Mouse (Mus musculus) heart, adult 2 months (tissue): ENCODE data around the gene Mogat2. TPM values are rescaled to one million over a fixed set of nuclear protein-coding genes. Genes with fewer than 3 reads are reported as not detected.

Experiments
- DNase-seq, 2 experiments: peaks; one replicate each; pipeline ENCODE4 v3.0.0; 2021
- H3K27ac ChIP-seq: fragments of 200-600 bp; 2 replicates; pipeline ENCODE4 v1.8.1; 2022
- H3K27me3 ChIP-seq: fragments of 200-500 bp; 2 replicates; pipeline ENCODE4 v1.6.1; 2012; ENCODE audit warnings: mild to moderate bottlenecking, low read length, inconsistent platforms, mixed read lengths; ENCODE audit not compliant: control insufficient read depth, insufficient read depth
- H3K36me3 ChIP-seq: fragments of 200-500 bp; 2 replicates; pipeline ENCODE4 v1.6.1; 2012; ENCODE audit warnings: low read length, inconsistent platforms; ENCODE audit not compliant: control insufficient read depth, insufficient read depth
- H3K4me1 ChIP-seq: fragments of 200-500 bp; 2 replicates; pipeline ENCODE4 v1.6.1; 2011; ENCODE audit warnings: low read length; ENCODE audit not compliant: control insufficient read depth, insufficient read depth
- H3K4me3 ChIP-seq: fragments of 200-600 bp; 2 replicates; pipeline ENCODE4 v1.8.1; 2022
- H3K79me2 ChIP-seq: fragments of 200-500 bp; replicated peaks from 2 replicates; pipeline ENCODE4 v1.6.1; 2012; ENCODE audit warnings: mild to moderate bottlenecking, inconsistent platforms, low read length, moderate library complexity, mixed read lengths; ENCODE audit not compliant: control insufficient read depth, insufficient read depth
- H3K9ac ChIP-seq: fragments of 200-500 bp; 2 replicates; pipeline ENCODE4 v1.6.1; 2012; ENCODE audit warnings: low read depth, mild to moderate bottlenecking, control low read depth, inconsistent platforms, low read length, mixed read lengths
- CTCF ChIP-seq: fragments of 200-600 bp; IDR thresholded peaks from 2 replicates; pipeline ENCODE4 v1.8.1; 2022; ENCODE audit warnings: antibody characterized with exemption, mild to moderate bottlenecking, moderate library complexity
- EP300 ChIP-seq: fragments of 200-500 bp; IDR thresholded peaks from 2 replicates; pipeline ENCODE4 v1.6.1; 2011; ENCODE audit warnings: low read depth, low read length, control low read depth; ENCODE audit not compliant: insufficient read depth
- POLR2A ChIP-seq: fragments of 200-500 bp; IDR thresholded peaks from 2 replicates; pipeline ENCODE4 v1.6.1; 2011; ENCODE audit warnings: mild to moderate bottlenecking, low read depth, low read length, control low read depth; ENCODE audit not compliant: insufficient read depth
- WGBS: fragments of 180-500 bp; shearing (Covaris S2); methylation state at CpG from one replicate; pipeline ENCODE4 v1.1.7; 2018; 5-methylcytosine and 5-hydroxymethylcytosine counted together
- intact Hi-C: fragments of 180-260 bp; cut with DNase I; formaldehyde crosslinking; loops from one replicate; pipeline ENCODE4 v1.15.1; 2025
- polyA plus RNA-seq: library from polyadenylated mRNA; depleted of rRNA; stranded (reverse); fragments of >200 nt; gene quantifications from 2 replicates; pipeline ENCODE4 v1.2.3, GENCODE M21; 2012
- total RNA-seq, 2 experiments: library from RNA; stranded (reverse); gene quantifications; 2 replicates each; pipeline ENCODE4 v1.2.3; 2021

Mogat2 gene
- total and polyA plus RNA-seq, 3 experiments: 0.47 TPM; not detected in 2

DNA sequence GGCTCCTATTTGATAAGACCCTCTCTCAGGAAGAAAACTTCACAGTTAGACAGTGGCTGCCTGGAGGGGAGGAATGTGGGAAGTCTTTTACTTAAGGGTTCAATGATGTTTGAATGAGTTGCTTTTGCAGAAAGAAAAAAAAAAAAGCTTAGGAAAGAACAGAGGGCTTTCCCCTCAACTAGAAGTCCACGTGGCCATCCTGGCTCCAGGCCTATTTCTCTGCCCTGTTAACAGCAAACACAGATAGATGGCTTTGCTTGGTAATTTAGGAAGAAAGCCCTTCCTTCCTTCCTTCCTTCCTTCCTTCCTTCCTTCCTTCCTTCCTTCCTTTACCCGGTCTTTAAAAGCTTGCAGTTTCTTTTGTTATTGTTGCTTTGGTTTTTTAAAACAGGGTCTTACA lies 3.5 kb downstream of the Mogat2 start:
- Histone ChIP-seq H3K4me1 (no peaks in the 10 kb centered on the region), H3K36me3 (no peaks in the 10 kb centered on the region), H3K79me2 (no peaks in the 10 kb centered on the region), H3K27ac (no peak overlapping the region), H3K9ac (no peak overlapping the region), H3K4me3 (no peak overlapping the region), H3K27me3 (no peaks in the 10 kb centered on the region; the same call in 1 of the 2 replicates)
- intact Hi-C loops: no loop called here
- no peak for TF ChIP-seq EP300
- no peak for TF ChIP-seq CTCF
- no peak for TF ChIP-seq POLR2A
- DNase-seq: no peak
- 20% methylated on average over 2 of the region's 2 CpGs for WGBS

DNA sequence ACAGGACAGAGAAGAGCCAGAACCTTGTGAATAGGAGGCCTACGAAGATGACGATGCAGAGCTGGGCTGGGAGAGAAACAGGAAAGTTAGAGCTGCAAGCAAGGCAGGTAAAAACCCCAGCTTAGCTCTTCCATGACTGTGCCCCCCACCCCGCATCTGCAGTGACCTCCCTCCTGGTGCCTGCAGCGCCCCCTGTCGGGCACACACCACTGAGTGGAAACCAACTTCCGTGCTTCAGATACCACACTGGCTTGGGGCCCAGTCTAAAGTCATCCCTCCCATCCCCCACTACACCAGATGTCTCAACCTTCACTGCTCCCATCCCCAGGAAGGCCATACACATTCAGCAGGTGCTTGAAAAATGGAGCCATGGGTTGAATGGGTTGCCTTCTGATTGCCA lies 5.8 kb downstream of the Mogat2 start:
- H3K27ac ChIP-seq: no peak overlapping the region
- no peaks in the 10 kb centered on the region for H3K27me3 ChIP-seq
- TF ChIP-seq POLR2A: no peak
- peak; percentile 31 for TF ChIP-seq CTCF
- no peak overlapping the region for H3K4me3 ChIP-seq
- 61% methylated on average over 6 of the region's 6 CpGs for WGBS
- no peaks in the 10 kb centered on the region for H3K79me2 ChIP-seq
- no peaks in the 10 kb centered on the region for H3K36me3 ChIP-seq
- DNase-seq: peak in 1 of 2 experiments; percentile 18
- no peak overlapping the region for H3K9ac ChIP-seq
- intact Hi-C loops: no loop called here
- 0 out of 2 replicates have a peak, but pooled peaks cover 1% of the 10 kb centered on the region for H3K4me1 ChIP-seq

DNA sequence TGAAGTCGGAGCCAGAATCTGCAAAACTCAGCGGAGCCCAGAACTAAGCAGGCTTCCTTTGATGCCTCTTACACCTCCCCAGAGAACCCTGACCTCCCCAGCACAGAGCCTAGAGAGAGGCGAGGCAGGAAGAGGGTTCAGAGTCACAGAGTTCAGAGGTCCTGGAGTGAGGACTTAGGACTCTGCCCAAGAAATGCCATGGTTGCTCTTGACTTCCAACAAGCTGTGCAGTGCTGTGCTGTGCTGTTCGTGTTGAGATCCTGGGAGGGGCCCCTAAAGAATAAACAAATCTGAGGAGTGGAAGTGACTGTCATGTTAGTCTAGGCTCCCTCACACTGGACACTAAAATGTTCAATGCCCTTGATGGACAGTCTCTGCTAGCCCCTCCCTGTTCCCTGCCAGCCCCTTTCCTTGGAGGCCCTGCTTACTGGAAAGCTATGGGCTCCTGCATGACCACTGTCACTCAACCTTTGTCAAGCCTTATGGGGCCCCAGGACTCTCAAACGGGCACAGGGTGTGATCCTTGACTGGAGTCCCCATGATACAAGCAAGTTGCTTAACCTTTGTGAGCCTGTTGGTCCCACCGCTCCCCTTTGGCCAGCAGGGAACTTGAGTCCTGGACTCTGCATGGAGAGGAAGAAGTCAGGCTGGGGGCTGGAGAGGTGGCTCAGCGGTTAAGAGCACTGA lies 8.2 kb downstream of the Mogat2 start:
- Histone ChIP-seq H3K27me3 (no peaks in the 10 kb centered on the region), H3K9ac (no peak overlapping the region), H3K4me3 (no peak overlapping the region), H3K4me1 (peaks cover 1% of the 10 kb centered on the region; the same call in 1 of the 2 replicates), H3K36me3 (no peaks in the 10 kb centered on the region), H3K79me2 (no peaks in the 10 kb centered on the region), H3K27ac (no peak overlapping the region)
- TF ChIP-seq EP300 (no peak), CTCF (no peak), POLR2A (no peak)
- 66% methylated on average over 7 of the region's 7 CpGs for WGBS
- DNase-seq: no peak
- intact Hi-C loops: no loop called here

DNA sequence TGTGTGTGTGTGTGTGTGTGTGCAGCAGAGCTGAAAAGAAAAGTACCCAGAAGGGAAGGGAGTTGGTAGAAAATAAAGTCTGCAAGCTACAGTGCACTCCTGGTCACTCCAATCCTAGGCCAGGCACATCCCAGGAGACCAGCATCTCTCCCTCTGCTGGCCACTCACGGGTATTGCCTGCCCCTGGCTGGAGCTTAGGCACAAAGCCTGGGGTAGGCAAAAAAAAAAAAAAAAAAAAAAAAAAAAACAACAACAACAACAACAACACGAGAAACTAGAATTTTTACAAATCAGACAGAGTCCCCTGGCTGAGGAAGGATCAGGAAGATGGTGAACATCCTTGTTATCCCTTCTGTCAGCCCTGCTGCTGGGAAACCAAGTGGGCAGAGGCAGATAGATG lies 9.0 kb downstream of the Mogat2 start:
- no peak overlapping the region for H3K4me3 ChIP-seq
- H3K27me3 ChIP-seq: no peaks in the 10 kb centered on the region
- peaks cover 7% of the 10 kb centered on the region for H3K4me1 ChIP-seq
- WGBS: 15% methylated on average over 2 of the region's 2 CpGs
- intact Hi-C loops: loop anchor here (5.0 kb wide), 1 partner anchor 47 kb away; the partner anchor contains the start of gene Dgat2
- H3K36me3 ChIP-seq: no peaks in the 10 kb centered on the region
- no peak for DNase-seq
- no peak for TF ChIP-seq EP300
- TF ChIP-seq POLR2A: no peak
- TF ChIP-seq CTCF: peak; percentile 73
- no peaks in the 10 kb centered on the region for H3K79me2 ChIP-seq
- no peak overlapping the region for H3K27ac ChIP-seq
- no peak overlapping the region for H3K9ac ChIP-seq

DNA sequence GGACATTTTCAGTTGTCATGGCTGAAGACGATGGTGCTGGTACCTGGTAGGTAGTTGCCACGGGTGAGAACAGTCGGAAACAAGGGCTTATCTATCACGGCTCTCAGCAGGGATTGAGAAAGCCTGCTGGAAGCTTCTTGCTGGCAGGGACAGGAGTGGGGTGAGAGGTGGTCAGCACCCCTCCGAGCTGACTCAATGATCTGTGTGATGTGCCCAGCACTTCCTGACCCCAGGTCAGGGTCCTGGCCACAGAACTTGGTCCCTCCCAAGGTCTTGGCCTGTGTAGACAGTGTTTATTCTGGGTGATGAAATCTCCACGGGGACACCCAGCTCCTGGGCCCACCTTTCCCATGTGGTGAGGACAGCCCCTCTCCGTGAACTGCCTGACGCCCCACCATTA lies 9.6 kb downstream of the Mogat2 start:
- Histone ChIP-seq H3K27ac (no peak overlapping the region), H3K4me1 (peaks cover 8% of the 10 kb centered on the region), H3K79me2 (no peaks in the 10 kb centered on the region), H3K9ac (no peak overlapping the region), H3K4me3 (no peak overlapping the region), H3K36me3 (no peaks in the 10 kb centered on the region), H3K27me3 (no peaks in the 10 kb centered on the region)
- WGBS: 82% methylated on average over 8 of the region's 8 CpGs
- TF ChIP-seq EP300 (no peak), CTCF (no peak), POLR2A (no peak)
- DNase-seq: no peak
- intact Hi-C loops: loop anchor here (5.0 kb wide), 1 partner anchor 47 kb away; the partner anchor contains the start of gene Dgat2

DNA sequence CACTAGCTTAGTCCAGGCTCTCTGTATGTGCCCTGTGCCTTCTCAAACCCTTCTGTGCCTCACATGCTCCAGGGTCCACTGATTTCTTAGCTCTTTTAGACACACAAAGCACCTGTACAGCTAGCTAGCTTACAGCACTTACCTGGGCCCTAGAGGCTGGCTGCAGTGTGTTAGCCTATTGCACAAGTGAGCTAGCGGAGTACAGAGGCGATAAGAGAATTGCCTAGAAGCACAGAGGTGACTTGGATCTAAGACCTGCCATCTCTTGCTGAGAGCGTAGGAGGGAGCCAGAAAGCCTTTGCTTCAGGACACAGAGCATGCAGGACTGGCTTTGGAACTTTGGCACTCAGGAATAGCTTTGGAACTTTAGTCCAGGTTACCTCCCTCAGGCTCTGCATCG lies 11.2 kb downstream of the Mogat2 start:
- no peak for TF ChIP-seq CTCF
- TF ChIP-seq POLR2A: no peak
- TF ChIP-seq EP300: no peak
- Histone ChIP-seq H3K9ac (no peak overlapping the region), H3K36me3 (no peaks in the 10 kb centered on the region), H3K79me2 (no peaks in the 10 kb centered on the region), H3K4me1 (peaks cover 8% of the 10 kb centered on the region), H3K4me3 (no peak overlapping the region), H3K27me3 (no peaks in the 10 kb centered on the region), H3K27ac (no peak overlapping the region)
- DNase-seq: no peak
- WGBS: 94% methylated on average over 4 of the region's 4 CpGs
- intact Hi-C loops: loop anchor here (5.0 kb wide), 1 partner anchor 45 kb away; the partner anchor contains the start of gene Dgat2
